Mouse (Mus musculus): ENCODE measurements around the gene Lyar. TPM values are rescaled to one million over a fixed set of nuclear protein-coding genes. Genes with fewer than 3 reads are reported as not detected.

Lyar gene
- total RNA-seq, 4 experiments from 2014 or later = 12.9 to 17.3 (median 13.8) TPM

DNA sequence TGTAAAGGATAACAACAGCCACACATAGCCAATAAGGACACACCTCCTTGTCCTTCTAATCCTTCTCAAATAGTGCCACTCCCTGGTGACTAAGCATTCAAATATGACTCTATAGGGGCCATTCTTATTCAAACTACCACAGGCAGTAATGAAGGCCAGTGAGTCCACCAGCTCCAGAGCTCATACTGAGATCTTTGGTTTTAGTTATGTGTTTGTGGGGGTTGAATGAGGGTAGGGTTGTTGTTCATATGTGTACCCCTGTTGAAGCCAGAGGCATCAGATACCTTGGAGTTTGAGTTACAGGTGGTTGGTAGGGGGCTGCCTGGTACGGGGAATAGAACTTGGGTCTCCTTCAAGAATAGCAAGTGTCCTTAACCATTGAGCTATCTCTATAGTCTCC lies 36.3 kb downstream of the Lyar start:
- DNase-seq = no peak

DNA sequence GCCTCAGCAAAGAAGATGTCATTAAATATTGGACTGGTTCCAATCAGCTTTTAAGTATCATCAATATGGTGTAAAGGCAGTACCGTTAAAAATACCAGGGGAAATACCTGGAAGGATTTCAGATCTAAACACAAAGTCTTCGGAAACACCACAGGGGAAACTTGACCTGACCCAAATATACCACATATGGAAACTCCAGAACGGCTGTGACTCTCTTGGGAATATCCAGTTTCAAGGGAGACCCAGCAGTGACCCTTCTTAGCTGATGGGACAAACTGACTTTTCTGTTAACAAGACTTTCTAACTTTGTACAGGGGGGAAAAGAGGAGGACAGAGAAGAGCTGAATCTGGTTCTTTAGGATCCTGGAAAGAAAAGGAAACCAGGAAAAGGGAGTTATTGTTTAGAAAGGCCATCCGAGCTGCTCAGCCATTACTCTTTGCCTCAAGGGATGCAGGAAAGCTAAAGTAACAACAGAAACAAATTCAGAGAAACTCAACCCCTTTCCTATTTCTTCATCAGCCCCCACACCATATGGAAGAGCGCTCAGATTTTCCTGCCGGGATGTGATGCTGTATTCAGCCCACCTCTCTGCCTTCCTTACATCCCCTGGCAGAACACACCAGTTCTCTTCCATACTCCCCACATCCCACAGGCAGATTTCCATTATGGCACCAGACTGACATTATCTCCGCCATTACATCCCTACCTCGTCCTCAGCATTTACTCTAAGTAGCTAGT lies 37.9 kb downstream of the Lyar start:
- no peak for DNase-seq

DNA sequence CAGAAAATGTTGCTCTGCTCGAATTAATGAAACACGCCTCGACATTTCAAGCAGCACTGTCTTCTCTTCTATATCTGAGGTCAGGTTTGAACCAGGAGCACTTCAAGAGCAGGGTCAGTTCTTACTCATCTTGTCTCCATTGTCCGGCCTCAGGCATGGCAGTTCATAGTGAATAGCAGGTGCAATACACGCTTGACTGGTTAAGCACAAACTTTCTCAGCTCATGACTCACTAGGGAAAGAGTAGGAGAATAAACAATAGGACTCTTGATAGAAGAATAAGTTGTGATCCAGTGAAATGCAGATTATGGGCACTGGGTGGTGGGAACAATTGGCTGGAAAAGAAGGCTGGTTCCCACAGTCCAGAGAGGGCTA lies 38.5 kb downstream of the Lyar start:
- DNase-seq = no peak

DNA sequence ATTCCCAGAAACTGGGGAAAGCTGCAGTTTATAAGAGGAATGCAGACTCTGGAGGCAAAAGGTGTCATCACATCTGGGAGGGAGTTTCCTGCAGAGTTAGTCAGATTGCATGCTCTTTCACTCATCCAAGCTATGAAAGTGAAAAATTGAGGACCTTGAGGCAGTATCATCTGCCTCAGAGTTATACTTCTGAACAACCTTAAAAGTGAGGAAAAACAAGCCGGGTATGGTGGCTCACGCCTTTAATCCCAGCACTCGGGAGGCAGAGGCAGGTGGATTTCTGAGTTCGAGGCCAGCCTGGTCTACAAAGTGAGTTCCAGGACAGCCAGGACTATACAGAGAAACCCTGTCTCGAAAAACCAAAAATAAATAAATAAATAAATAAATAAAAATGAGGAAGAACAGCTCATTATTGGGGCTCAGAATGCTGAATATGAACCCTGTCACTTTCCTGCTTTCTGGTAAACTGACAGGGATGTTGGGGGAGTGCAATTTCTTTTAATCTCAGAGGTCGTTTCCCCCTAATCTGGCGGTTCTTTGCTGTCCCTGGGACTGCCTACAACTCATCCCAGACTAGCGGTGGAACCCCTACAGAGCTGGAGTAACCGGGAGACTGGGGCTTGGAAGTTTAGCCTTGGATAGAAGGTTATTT lies 39.3 kb downstream of the Lyar start:
- no peak for DNase-seq

DNA sequence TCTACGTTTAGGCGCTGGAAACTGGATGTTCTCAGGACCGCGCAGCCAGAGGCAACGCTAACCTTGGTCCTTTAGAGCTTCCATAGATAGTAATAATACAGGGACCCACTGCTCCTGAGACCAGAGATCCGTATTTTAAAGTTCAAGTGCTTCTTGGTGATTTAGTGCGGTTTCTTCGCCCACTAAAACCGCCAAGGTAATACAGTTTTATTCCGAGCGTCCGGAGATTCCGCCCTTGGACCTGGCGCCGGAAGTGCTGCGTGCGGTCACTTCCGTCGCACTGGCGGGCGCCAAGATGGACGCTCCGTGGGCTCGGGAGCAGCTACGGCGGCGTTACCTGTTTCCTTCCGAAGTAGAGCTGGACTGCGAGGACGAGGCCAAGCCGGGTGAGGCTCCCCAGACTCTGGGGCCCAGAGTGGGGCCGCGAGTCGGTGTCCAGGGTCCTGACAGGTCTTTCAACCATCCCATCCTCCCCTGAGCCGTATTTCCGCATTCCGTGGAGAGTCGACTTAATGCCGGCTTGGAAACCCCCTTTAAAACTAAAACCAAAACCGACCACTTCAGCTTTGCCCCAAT lies 39.9 kb downstream of the Lyar start, which contains the start of gene Tmem128:
Tmem128 (plus strand) TSS at position 79 of the 576 bp plus-strand sequence.
- DNase-seq = peak; percentile 45

DNA sequence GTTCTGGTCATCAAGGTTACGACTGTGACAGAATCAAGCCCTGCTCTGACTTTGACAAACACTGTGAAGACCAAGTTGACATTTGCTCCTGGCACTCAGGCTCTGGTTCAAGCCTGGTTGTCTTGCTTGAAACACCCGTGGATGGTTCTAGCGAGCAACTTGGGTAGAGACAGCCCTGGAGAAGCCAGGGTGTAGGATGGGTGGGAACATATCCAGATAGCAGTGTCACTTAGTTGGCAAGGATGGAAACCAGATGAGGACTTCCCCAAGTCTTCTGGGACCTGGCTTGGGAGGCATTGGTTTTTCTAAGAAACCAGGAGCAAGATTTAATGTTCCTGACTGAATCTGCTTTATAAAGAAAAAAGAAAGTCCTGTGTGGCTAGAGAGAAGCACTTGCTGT lies 50.7 kb downstream of the Lyar start:
- DNase-seq = no peak

DNA sequence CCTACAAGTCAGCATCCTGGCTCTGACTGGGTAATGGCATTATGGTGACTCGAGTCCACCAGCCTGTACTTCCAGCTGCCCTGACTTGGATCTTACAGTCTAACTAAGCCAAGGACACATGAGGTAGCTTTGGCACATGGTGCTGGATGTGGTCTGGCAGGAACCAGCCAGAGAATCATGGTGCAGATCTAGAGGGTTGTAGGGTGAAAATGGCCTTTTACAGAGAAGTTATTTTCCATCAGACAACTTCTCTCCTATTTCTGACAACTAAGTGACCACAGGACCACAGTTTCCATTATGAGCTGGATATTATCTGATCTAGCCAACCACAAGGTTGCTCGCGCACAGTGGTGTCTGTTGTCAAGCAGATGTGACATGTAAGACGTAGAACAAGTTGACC lies 53.6 kb downstream of the Lyar start:
- no peak for DNase-seq

DNA sequence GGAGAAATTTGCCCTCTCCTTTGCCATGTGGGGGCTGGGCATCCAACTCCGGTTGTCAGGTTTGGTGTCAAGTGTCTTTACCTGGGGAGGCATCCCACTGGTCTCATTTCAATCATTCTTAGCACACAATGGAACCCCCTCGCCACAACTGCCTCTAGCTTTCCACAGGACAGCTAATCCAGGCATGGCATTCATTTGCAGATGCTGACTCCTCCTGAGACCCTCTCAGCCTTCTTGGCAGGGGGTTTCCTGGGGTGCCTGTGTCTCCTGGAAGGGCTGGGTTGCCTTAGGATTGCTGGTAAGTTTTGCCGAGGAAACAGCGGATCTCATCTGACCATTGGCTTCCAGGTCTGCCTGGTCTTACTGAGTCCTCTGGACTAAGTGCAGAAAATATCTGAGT lies 55.5 kb downstream of the Lyar start, which contains the start of gene Otop1:
Otop1 (plus strand) TSS at position 202 of the 400 bp plus-strand sequence.
- no peak for DNase-seq

DNA sequence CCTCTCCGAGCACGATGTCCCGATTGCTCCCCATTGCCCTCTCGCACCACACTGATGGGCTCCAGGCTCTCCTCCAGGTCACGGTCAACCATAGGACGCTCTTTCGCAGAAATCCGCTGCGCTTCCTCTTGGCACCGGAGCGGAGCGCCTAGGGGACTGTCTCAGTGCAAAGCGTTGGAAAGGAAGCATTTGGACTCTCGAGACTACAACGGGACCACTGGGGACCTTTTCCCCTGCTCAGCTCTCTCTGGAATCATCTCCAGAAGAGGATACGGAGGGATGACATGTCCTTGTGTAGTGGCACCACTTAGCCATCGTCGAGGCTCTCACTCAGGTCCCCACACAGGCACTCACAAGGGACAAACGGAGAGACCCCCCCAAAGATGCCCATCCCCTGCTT lies 56.2 kb downstream of the Lyar start:
- DNase-seq = no peak

DNA sequence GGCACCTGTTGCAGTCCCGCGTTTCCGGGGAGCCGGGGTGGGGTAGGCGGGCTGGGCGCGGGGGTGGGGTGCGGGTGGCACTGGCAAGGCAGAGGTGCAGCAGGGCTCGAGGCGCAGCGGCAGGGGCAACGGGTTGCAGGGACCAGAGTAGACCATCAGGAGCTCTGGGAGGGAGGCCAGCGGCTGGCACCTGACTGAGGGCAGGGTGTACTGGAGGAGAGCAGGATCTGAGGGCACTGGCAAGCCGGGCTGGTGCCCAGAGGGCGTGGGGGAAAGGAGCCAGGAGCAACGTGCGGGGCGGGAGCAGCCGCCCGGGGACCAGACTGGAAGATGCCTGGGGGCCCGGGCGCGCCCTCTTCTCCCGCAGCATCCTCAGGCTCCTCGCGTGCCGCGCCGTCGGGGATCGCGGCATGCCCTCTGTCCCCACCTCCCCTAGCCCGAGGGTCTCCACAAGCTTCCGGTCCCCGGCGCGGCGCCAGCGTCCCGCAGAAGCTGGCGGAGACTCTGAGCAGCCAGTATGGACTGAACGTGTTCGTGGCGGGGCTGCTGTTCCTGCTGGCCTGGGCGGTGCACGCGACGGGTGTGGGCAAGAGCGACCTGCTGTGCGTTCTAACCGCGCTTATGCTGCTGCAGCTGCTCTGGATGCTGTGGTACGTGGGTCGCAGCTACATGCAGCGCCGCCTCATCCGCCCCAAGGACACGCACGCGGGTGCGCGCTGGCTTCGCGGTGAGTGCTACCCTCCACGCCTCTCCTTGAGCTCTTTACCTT lies 57.0 kb downstream of the Lyar start:
- DNase-seq = no peak

DNA sequence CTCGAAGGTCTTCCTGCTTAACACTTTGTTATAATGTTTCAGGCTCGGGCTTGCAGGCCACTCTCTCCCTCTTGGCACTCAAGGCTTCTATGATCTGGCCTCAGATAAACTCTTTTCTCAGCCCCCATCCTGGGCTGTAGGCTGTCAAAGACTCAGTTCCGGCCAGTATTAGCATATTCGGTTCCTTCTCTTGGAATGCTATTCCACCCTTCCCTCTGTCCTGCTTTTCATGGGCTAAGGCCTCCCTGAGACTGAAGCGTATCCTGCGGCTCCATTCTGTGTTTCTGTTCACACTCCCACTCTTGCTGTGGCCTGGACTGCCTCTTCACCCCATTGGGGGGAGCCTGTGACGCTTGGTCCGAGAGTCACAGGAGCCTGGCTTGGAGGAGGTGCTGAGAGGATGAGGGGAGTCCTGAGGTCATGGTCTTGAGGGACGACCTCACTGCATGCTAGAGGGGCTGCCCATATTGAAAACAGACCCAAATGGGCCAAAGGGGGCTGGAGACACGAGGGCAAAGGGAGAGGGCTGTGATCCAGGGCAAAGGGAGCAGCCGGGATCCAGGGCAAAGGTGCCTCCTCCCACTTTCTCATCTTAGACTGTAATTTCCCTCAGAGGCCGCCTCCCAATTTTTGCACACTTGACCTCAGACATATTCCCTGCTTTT lies 57.8 kb downstream of the Lyar start:
- no peak for DNase-seq

DNA sequence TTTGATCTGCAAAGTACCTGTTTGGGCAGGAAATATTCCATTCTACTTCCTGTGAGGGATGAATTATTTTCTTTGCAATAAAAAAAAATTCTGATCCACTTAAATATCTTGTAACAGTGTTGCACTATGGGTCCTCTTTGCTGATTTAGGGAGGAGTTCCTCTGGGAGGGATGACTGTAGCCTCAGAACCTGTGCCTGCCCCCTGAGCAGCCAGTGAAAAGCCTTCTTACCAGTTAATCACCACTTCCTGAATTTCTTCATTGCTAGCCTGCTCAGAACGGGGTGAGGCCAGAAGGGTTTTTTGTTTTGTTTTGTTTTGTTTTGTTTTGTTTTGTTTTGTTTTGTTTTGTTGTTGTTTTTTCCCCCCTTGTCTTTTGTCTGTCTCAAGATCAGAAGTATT lies 59.8 kb downstream of the Lyar start:
- no peak for DNase-seq

Other genes with a start within 250 kb of the Lyar start
- 10 to 100 TPM; 33.0 to 41.3 (median 37.4) TPM for gene Stx18, start 181.7 kb upstream of the Lyar start, total RNA-seq (2022)
- gene Nsg1, start 60.6 kb upstream of the Lyar start, total RNA-seq (2022) = 10 to 100 TPM; 46.7 to 97.5 (median 70.7) TPM
- gene Zbtb49, start within 50 bp of the Lyar start, total RNA-seq (2022) = 10 to 100 TPM in 3 of 4 experiments, 1 to 10 TPM in 1; 9.3 to 14.1 (median 12.2) TPM
- 10 to 100 TPM; 36.1 to 39.6 (median 37.4) TPM for gene Tmem128, start 39.7 kb downstream of the Lyar start, total RNA-seq (2022)
- 10 to 100 TPM in 3 of 4 experiments, 1 to 10 TPM in 1; 2.6 to 26.4 (median 18.4) TPM for gene Otop1, start 55.5 kb downstream of the Lyar start, total RNA-seq (2022)
- gene Drd5, start 98.9 kb downstream of the Lyar start, total RNA-seq (2022) = not detected